Mouse (Mus musculus) gonadal fat pad, adult 2 months (tissue): ENCODE measurements around the gene Ypel2. TPM values are rescaled to one million over a fixed set of nuclear protein-coding genes. Genes with fewer than 3 reads are reported as not detected.

ENCODE experiments used
- DNase-seq: peaks from one replicate; pipeline ENCODE4 v3.0.0-alpha.2; 2012; ENCODE audit warnings: low read depth
- polyA plus RNA-seq: library from polyadenylated mRNA; depleted of rRNA; stranded (reverse); fragments of >200 nt; gene quantifications from 2 replicates; pipeline ENCODE4 v1.2.3, GENCODE M21; 2012

Gene Ypel2
- polyA plus RNA-seq, 1 experiment, result 9.8 TPM

DNA sequence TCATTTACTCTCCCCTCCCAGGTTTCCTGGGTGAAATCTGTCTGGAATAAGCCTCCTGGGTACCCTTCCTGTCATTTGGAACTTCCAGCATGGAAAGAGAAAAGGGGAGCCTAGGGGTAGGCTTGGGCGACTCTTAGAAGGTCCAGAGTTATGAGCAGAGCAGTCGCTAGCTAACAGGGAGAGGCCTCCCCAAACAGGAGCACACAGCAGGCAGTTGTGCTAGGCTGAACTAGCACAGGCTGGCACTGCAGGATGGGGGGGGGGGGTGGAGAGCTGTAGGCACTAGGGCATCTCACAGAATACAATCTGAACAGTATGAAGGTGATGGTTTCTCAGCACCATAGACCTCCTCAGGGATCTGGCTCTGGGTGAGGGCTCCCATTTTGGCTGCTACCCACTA lies 31.1 kb downstream of the Ypel2 start:
- no peak for DNase-seq

GRCm38 (mm10) chr11:86961510-86962303 lies 31.8 kb downstream of the Ypel2 start:
- DNase-seq, result no peak

DNA sequence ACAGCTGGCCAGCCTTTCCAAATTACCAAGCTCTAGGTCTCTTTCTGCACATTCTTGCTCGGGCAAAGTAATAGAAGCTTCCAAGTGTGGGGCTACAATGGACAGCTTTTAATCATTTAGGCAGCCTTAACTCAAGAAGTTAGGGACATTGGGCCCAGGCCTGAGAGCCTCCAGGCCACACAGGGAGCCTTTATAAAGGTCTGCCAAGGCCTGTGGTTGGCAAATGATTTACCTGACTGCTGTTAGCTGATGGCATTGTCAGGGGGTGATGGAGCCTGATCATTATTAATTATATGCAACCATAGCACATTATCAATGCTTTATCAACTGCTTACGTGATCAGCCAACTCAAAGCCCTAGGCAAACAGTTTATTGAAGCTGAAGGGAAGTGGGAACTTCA lies 33.2 kb downstream of the Ypel2 start:
- DNase-seq, result no peak

GRCm38 (mm10) chr11:86958721-86959675 lies 34.5 kb downstream of the Ypel2 start:
- no peak for DNase-seq

DNA sequence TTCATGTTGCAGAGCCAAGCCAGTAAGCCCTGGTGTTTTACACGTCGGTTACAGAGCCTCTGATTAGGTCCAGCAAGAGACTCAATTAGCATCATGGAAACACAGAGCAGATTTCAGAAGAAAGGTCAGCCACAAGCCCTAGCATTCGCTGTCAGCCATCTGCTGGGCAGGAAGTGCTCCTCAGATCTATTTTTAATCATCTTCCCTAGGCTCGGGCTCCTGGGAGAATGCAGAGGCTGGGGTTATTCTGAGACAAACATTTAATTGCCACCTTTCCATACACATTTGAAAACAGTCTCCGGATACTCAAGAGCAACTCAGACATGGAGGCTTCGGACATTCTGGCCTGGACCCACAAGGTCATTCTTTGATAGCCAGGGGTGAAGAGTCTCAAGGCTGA lies 35.3 kb downstream of the Ypel2 start:
- DNase-seq, result no peak

DNA sequence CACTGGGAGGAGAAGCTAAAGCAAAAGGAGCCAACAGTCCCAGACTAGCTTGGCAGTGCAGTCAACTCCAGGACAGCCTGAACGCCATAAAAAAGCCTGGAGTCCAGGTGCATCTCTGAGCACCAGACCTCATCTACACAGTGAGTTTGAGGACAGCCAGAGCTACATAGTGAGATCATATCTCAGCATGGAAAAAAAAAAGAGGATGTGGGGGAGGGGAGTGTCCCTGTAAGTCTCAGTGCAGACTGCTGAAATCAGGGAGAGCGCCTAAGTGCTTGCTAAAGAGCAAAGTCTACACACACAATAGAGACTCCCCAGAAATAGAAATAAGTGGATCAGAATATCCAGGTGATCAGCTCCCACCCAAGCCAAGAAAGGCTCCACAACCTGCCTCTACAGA lies 37.1 kb downstream of the Ypel2 start:
- DNase-seq, result no peak

DNA sequence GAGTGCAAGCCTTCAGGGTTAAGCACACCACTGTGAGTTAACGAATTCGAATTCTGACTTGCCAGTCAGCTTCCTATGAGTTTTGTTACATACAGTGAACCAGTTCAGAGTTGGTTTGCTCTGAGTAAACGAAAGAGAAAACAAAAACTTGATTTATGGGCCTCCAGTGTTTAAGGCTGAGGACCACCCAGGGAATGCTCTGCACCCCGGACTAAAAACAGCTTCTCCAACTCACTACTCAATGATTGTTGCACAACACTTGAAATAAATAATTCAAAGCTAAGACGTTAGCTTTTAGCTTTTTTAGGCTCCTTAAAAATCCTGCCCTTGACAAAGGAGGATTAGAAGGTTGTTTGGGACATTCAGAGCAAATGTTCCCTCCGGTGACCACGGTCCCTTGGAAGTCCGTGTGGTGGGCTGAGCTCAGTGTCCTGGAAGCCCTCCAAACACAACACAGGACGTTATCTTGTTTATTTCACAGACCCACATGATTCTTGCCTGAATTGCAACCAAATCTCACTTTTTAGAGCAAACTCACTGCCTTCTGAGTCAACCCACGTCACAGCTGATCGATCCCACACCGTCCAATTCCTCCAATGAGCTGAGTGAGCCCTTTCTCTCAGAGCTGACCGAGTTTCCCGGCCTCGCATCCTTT lies 38.8 kb downstream of the Ypel2 start:
- DNase-seq, result no peak

DNA sequence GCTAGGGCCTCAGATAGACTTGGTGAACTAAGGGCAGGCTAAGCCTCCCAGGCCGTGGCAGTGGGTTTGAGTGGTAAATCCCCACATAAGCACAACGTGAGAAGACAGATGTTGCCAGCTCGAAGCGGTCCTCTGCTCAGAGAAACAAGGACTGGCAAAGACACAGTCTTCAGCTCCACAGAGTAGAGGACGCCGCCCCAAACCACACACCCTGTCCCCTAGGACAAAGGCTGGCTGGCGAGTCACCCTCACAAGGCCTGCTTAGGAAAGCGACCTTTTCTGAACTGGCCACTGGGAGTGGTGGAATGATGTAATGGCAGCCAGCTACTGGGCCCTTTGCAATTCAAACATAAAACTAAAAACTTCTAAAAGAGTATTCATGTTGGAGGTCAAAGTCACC lies 40.4 kb downstream of the Ypel2 start:
- no peak for DNase-seq

GRCm38 (mm10) chr11:86952659-86953058 lies 40.8 kb downstream of the Ypel2 start:
- no peak for DNase-seq

GRCm38 (mm10) chr11:86951672-86952071 lies 41.8 kb downstream of the Ypel2 start:
- DNase-seq, result no peak

- no peak for DNase-seq
Measured at GRCm38 (mm10) chr11:86950491-86950890, 43.0 kb downstream of the Ypel2 start.

DNA sequence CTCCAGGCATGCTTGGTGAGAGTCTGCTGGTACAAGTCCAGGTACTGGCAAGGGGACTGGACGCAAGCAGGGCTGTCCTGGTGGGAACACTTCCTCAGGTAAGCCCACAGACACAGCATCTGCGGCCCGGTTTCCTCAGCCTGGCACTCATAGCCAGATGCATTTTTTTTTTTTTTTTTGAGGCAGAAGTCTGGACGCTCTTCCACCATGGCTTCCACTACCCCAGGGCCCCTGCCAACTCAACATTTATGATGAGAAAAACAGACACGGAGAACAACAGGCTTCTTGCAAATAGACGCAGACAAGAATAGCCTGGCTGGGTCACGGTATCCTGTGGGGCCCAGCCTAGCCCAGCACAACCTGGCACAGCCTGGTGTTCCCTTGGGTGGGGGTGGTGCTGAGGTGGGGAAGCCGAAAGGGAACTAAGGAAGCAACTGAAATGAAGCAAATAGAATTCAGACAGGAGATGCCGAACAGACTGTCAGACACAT lies 43.5 kb downstream of the Ypel2 start:
- DNase-seq, result no peak

- DNase-seq, result no peak
Measured at GRCm38 (mm10) chr11:86946644-86947195, 46.8 kb downstream of the Ypel2 start.

DNA sequence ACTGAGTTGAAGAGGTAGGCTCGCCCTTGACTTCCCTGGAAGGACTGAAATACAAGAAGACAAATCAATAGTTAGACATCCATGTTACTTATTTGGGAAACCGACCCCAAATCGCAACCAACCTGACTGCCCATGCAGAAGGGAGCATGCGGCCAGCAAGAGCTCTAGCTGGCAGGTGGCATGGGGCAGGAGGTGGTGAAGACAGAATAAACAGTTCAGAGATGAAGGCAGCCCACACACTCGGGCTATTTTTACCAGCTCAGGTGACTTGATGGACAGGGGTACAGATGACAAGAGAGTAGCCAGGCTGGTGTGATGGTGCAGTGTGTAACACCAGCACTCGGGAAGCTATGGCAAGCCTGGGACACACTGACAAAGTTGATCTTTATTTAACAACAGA lies 47.6 kb downstream of the Ypel2 start:
- no peak for DNase-seq

- no peak for DNase-seq
Measured at GRCm38 (mm10) chr11:86945058-86945457, 48.4 kb downstream of the Ypel2 start.

DNA sequence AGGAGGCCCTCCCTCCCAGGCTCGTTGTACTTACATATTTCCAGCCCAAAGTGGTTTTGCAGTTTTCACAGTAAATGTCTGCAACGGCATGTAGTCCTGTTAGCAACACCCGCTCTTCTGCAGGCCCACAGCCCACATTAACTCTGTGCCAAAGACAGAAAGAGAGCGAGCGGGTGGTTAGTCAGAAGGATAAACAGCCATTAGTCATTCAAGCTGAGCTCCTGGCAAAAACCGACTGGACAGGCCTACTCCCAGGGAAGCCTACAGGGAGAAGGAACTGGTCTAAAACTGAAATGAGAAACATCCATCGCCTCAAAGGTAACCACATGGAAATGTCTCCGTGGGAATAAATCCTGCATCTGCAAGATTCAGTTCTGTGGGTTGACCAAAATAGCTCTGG lies 49.0 kb downstream of the Ypel2 start:
- no peak for DNase-seq

DNA sequence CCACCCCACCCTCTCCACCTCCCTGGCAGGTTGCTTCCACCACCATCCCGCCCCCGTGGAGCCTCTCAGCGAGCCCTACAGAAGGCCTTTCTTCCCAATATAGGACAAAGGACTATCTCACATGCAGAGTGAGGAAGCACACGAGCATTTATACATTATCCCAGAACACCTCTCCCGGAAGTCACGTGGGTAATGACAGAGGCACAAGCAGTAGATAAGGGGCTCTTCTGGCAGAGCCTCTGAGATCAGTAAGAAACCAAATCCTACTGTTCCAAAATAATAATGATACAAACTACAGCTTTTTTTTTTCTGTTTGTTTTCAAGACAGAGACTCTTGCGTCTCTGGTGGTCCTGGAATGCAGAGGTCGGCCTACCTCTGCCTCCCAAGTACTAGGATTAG lies 51.6 kb downstream of the Ypel2 start:
- no peak for DNase-seq

DNA sequence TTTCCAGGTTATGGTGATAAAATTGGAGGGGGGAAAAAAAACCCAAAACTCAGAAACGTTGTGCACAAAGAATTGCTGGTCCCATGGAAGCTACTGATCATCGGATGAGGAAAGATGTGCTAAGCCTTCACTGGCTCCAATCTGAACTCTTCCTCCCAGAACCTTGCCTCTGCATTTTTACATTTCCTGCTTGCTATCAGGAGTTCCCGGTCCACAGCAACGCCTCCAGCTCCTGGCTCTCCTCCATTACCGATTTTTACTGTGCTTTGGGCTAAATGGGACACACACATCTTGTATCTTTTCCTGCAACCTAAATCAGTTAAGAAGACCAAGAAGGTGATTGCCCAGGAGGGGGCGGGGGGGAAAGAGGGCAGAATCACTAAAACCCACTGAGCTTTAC lies 54.0 kb downstream of the Ypel2 start:
- DNase-seq, result no peak

GRCm38 (mm10) chr11:86938551-86938950 lies 55.0 kb downstream of the Ypel2 start:
- no peak for DNase-seq

- no peak for DNase-seq
Measured at GRCm38 (mm10) chr11:86938108-86938507, 55.4 kb downstream of the Ypel2 start.

DNA sequence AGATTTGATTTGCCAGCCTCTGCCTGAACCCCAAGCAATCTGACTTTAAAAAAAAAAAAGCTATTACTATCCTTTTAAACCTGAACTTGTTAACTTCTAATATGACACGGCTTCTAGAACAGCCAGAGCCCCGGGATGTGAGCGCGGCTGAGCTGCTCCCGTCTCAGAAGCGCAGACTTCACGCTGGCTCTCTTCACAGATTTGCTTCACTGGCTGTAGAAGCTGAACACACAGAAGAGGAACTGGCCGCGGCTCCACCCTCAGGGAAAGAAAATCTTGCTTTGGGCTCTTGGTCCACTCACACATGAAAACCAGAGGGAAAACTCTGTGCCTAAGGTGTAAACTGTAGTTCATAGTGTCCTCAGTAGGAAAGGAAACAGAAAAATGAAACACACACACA lies 56.6 kb downstream of the Ypel2 start:
- DNase-seq, result no peak

GRCm38 (mm10) chr11:86934895-86935294 lies 58.6 kb downstream of the Ypel2 start:
- no peak for DNase-seq
